Mouse (Mus musculus) T-helper 17 cell (primary cell): Measurements from ENCODE around the gene Jmjd1c.

Experiments
- in situ Hi-C, 2 experiments: fragments of 300-600 bp; cut with MboI, MseI; formaldehyde crosslinking; loops; 1 replicate in 1 of 2; 2 replicates in 1 of 2; pipeline ENCODE4 v1.15.1; 2025; ENCODE audit warnings: high pct_unique_total_duplicates in 2 of 2

Gene Jmjd1c

GRCm38 (mm10) chr10:67071884-67072283 lies 24.0 kb upstream of the Jmjd1c start:
- in situ Hi-C loops: loop anchor here in 1 of 2 experiments (10.0 kb wide), 1 partner anchor 1457 kb away; no protein-coding TSS in a partner anchor

DNA sequence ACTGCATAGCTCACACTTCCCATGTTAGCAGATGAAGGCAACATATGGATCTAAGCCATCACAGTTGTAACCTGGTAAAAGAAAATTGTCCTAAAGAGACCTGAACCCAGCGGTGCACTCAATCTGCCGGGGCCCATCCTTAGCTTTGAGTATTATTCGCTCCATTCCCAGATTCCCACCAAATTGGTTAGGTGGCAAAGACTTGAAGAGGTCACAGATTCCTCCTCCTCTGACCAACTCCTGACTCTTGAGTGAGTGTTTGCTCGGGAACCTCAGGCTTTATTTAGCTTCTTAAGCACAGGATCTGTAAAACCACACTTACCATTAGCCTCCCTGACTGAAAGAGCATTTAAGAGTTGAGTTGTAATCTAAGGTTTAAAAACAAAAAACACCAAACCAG lies 23.3 kb upstream of the Jmjd1c start:
- in situ Hi-C loops: loop anchor here in 1 of 2 experiments (10.0 kb wide), 1 partner anchor 1458 kb away; no protein-coding TSS in a partner anchor

GRCm38 (mm10) chr10:67073577-67073976 lies 22.3 kb upstream of the Jmjd1c start:
- in situ Hi-C loops: loop anchor here in 1 of 2 experiments (10.0 kb wide), 1 partner anchor 1459 kb away; no protein-coding TSS in a partner anchor

DNA sequence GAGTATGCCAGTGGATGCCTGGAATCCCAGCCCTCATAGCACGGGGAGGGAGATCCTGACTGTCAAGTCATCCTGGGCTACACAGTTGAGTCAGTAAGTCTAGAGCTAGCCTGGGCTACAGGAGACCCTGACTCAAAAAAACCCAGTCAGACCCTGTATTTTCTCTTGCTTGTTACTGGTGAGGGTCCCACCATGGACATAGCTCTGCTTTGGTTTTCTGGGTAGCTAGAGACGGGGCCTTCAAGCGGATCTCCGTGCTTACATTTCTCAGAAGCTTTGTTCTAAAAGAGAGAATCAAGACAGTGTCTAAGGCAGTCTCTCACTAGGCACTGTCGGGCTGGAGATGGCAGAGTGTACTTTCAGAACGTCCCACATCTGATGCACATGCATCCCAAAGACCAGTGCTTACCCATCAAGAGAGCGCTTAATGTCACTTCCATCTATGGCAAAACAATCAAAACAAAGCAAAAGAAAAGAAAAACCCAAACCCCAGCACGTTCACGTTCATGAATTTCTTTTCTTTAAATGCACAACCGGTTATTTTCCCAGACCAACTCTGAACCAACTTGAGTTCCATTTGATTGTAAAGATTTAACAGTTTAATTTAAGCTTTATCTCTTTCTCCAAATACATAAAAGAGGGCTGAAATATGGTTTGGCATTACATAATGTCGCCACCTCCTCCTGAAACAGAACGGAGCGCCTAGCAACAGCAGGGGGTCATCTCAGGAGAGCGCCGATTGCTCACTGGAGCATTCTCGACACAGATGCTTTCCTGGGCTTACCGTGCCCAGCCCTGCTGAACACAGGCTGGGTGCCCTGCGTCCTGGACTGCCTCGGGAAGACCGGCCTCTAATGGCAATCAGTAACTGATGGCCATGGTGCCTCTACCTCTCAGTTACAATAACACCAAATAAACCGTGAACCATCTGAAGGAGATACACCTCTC lies 19.7 kb upstream of the Jmjd1c start:
- in situ Hi-C loops: loop anchor here in 1 of 2 experiments (10.0 kb wide), 1 partner anchor 1461 kb away; no protein-coding TSS in a partner anchor

GRCm38 (mm10) chr10:67079030-67079429 lies 16.9 kb upstream of the Jmjd1c start:
- in situ Hi-C loops: loop anchor here in 1 of 2 experiments (10.0 kb wide), 1 partner anchor 1464 kb away; no protein-coding TSS in a partner anchor

DNA sequence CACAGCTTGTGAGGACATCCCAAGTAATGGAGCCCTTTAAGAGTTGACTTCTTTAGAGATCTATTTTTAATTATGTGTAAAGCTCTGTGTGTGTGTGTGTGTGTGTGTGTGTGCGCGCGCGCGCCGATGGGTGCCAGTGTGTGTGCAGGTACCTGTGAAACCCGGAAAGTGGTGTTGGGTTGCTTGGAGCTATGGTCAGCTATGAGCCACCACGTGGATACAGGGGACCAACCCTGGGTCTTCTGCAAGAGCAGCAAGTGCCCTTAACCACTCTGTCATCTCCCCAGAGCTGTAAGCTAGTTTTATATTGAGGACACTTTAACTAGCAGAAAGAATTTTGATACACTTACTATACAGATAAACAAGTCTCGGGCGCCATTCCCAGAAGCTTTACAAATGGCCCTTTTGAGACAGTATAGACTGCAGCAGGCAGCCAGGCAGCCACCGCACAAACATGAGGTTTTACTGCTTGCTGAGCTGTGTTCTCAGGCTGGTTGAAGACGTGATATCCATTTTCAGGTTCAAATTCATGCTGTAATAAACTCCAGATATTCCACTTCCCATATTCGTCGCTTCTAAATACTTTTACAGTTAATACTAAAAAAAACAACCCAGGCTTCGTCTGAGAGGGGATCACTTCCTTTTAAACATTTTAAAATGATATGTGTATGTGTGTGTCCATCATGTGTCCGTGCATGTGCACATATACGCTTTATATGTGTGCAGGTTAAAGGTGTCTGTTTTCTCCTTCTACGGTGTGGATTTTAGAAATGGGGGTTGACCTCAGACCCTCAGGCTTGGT lies 14.5 kb upstream of the Jmjd1c start:
- in situ Hi-C loops: loop anchor here in 1 of 2 experiments (5.0 kb wide), 1 partner anchor 79 kb away; no protein-coding TSS in a partner anchor

- in situ Hi-C loops: loop anchor here in 1 of 2 experiments (5.0 kb wide), 1 partner anchor 80 kb away; no protein-coding TSS in a partner anchor
Observed at GRCm38 (mm10) chr10:67082531-67082930, 13.4 kb upstream of the Jmjd1c start.

GRCm38 (mm10) chr10:67083446-67084166 lies 12.3 kb upstream of the Jmjd1c start:
- in situ Hi-C loops: loop anchor here in 1 of 2 experiments (5.0 kb wide), 1 partner anchor 81 kb away; no protein-coding TSS in a partner anchor

- in situ Hi-C loops: no loop called here
Observed at GRCm38 (mm10) chr10:67085124-67085523, 10.8 kb upstream of the Jmjd1c start.

DNA sequence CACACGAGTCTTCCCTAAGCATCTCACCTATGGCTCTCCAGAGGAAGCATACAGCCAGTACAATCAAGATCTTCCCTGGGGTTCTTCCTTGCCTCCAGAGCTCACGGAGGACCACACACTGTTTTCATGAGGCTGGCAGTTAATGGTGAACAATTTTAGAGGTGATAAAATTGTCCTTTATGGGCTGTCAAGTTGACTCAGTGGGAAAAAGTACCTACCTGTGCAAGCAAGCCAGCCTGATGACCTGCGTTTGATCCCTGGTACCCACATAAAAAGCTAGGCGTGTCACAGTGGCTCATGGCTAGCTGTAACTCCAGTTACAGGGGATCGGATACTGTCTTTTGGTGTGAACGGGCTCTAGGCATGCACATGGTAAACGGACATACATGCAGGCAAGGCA lies 10.0 kb upstream of the Jmjd1c start:
- in situ Hi-C loops: no loop called here

DNA sequence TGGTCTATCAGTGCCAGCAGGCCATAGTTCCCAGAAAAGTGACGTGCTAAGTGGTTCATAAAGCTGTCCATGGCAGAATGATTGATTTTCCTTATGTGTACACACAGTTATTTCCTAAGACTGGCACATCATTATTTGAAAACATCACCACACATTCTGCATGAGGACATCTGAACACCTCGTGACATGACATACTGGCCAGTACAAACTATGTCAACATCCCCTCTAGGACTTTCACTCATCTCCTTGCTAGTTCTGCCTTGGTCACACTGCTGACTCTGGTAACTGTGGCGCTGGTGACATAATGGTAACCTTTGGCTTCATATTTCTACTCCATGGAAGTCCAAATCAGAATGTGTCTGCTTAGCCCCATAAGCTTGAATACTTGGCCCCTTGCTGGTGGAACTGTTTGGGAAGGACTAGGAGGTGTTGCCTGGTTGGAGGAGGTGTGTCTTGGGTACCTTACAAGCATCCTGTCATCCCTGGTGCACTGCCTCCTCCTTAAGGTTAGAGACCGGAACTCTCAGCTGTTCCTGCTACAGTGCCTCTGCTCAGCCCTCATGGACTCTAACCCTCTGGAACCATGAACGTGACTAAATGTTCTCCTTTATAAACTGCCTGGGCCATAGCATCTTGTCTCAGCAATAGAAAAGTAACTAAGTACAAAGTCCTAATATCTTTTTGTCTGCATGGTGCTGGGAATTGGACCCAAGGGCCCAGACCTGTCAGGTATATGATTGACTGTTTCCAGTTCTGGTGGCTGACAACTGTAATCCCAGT lies 8.3 kb upstream of the Jmjd1c start:
- in situ Hi-C loops: no loop called here

DNA sequence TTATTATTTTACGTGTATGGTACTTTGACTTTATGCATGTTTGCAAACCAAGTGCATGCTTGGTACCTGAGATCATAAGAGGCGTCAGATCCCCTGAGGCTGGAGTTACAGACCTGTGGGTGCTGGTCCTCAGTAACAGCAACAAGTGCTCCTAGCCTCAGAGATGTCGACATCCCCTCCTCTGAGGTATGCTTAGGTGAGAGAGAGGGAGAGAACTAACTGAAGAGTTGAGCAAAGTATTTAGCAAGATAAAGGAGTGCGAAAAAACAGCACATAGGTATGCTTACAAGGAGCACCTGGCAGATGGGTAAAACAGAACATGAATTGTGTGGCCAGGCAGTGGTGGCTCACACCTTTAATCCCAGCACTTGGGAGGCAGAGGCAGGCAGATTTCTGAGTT lies 5.3 kb upstream of the Jmjd1c start:
- in situ Hi-C loops: no loop called here

- in situ Hi-C loops: loop anchor here in 1 of 2 experiments (5.0 kb wide), 1 partner anchor 97 kb away; no protein-coding TSS in a partner anchor
Observed at GRCm38 (mm10) chr10:67094922-67095321, 1.0 kb upstream of the Jmjd1c start.

DNA sequence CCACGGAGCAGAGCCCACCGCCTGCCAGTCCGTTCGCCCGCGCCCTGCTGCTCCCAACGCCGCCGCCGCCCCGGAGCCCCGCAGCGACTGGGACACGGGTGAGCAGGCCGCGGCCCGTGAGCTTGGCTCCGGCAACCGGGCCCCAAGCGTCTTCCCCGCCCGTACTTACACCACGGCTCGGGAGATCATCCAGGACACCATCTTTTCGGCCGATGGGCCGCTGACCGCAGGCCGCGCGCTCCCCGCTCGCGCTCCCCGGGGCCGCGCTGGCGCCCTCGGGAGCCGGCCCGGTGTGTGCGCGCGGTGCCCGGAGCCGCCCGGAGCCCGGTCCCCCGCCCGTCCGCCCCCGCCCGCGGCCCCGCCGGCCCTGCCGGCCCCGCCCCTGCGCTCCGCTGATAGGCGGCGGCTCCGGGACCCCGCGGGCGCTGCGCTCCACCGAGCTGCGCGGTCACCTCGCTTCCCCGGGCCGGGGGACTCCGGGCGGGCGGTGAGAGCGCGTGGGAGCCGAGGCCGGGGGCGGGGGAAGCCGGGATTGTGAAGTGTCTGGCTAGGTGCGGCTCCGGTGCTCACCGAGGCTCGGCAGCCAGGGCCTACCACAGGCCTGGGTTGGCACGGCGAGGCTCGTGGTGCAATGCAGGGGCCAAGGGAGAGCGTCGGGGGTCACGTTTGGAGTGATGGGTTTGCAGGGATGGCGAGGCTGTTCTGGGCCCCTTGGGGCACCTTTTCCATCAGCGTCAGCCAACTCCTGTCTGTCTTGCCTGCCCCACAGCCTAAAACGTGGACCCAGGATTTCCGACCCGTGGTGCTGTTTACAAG lies 904 bp downstream of the Jmjd1c start, which contains the start of gene Reep3:
Gene Reep3, minus strand, starts transcription at position 325 of the 816 bp plus-strand sequence.
- in situ Hi-C loops: loop anchor here in 1 of 2 experiments (5.0 kb wide), 1 partner anchor 95 kb away; no protein-coding TSS in a partner anchor

GRCm38 (mm10) chr10:67097437-67098150 lies 1.7 kb downstream of the Jmjd1c start:
- in situ Hi-C loops: loop anchor here in 1 of 2 experiments (5.0 kb wide), 1 partner anchor 95 kb away; no protein-coding TSS in a partner anchor

GRCm38 (mm10) chr10:67098408-67099050 lies 2.6 kb downstream of the Jmjd1c start:
- in situ Hi-C loops: loop anchor here in 1 of 2 experiments (5.0 kb wide), 1 partner anchor 94 kb away; no protein-coding TSS in a partner anchor

DNA sequence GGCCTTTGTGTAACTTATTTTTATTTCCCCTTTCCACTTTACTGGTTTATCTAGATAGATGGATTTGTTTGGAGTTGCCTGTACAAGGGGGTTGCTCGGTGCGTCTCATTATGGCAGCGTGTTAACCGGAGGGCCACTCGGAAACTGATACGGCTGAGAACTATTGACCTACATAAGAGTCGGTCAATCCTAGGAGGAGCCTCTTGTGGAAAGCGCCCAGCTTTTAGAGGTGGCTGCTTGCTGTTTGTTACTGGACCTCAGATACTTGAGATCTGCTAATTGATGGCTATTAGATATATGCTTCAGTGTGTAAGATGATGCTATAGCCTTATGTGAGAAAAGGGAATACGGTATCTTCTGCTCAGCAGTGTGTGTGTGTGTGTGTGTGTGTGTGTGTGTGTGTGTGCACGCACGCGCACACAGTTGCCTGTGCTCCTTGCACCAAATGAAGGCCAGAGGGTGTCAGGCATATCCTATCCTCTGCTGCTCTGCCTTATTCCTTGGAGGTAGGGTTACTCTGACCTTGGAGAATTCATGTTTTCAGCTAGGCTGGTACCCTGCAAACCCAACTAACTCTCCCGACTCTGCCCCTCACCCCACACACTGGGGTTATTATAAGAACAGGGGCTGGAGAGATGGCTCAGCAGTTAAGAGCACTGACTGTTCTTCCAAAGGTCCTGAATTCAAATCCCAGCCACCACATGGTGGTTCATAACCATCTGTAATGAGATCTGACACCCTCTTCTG lies 3.4 kb downstream of the Jmjd1c start:
- in situ Hi-C loops: loop anchor here in 1 of 2 experiments (5.0 kb wide), 1 partner anchor 93 kb away; no protein-coding TSS in a partner anchor
